Mouse (Mus musculus) T-helper 1 cell (primary cell): ENCODE results near the gene Fignl2.
"Not testable (repeated sequence)": the region's sequence is repeated elsewhere in the genome, so short reads cannot be mapped to it uniquely, and the experiment has no call there.

Experiments
- in situ Hi-C: fragments of 300-600 bp; cut with MboI, MseI; formaldehyde crosslinking; loops from one replicate; pipeline ENCODE4 v1.15.1; 2025; ENCODE audit warnings: high pct_unique_total_duplicates

The Fignl2 gene

GRCm38 (mm10) chr15:101077813-101078730, at the start of gene Fignl2:
Fignl2 (minus strand) TSS chr15:101078567.
- in situ Hi-C loops = no loop called here

GRCm38 (mm10) chr15:101126876-101127544, 48.6 kb upstream of the Fignl2 start:
- in situ Hi-C loops = no loop called here

- in situ Hi-C loops = no loop called here
Measured at GRCm38 (mm10) chr15:101125561-101125960, 47.2 kb upstream of the Fignl2 start.

GRCm38 (mm10) chr15:101123202-101123601, 44.8 kb upstream of the Fignl2 start:
- in situ Hi-C loops = loop anchor here (5.0 kb wide), 1 partner anchor 564 kb away; no protein-coding TSS in a partner anchor

GRCm38 (mm10) chr15:101122290-101122589, 43.9 kb upstream of the Fignl2 start:
- in situ Hi-C loops = loop anchor here (5.0 kb wide), 1 partner anchor 565 kb away; no protein-coding TSS in a partner anchor

GRCm38 (mm10) chr15:101121411-101122289, 43.3 kb upstream of the Fignl2 start:
- in situ Hi-C loops = loop anchor here (5.0 kb wide), 1 partner anchor 566 kb away; no protein-coding TSS in a partner anchor

GRCm38 (mm10) chr15:101118399-101119125, 40.2 kb upstream of the Fignl2 start:
- in situ Hi-C loops = no loop called here

- in situ Hi-C loops = no loop called here
Measured at GRCm38 (mm10) chr15:101115511-101116110, 37.2 kb upstream of the Fignl2 start, which contains the start of gene Ankrd33. Ankrd33 (plus strand) TSS chr15:101115755.

- in situ Hi-C loops = not testable (repeated sequence)
Measured at GRCm38 (mm10) chr15:101113778-101114177, 35.4 kb upstream of the Fignl2 start.

GRCm38 (mm10) chr15:101113176-101113575, 34.8 kb upstream of the Fignl2 start:
- in situ Hi-C loops = no loop called here

- in situ Hi-C loops = no loop called here
Measured at GRCm38 (mm10) chr15:101107906-101108671, 29.7 kb upstream of the Fignl2 start.

- in situ Hi-C loops = no loop called here
Measured at GRCm38 (mm10) chr15:101106011-101106410, 27.6 kb upstream of the Fignl2 start.

GRCm38 (mm10) chr15:101105496-101105994, 27.2 kb upstream of the Fignl2 start:
- in situ Hi-C loops = no loop called here

GRCm38 (mm10) chr15:101103605-101104304, 25.4 kb upstream of the Fignl2 start:
- in situ Hi-C loops = no loop called here

GRCm38 (mm10) chr15:101100996-101101395, 22.6 kb upstream of the Fignl2 start:
- in situ Hi-C loops = no loop called here

GRCm38 (mm10) chr15:101097985-101098651, 19.8 kb upstream of the Fignl2 start:
- in situ Hi-C loops = no loop called here

GRCm38 (mm10) chr15:101095392-101095791, 17.0 kb upstream of the Fignl2 start:
- in situ Hi-C loops = no loop called here

GRCm38 (mm10) chr15:101094979-101095378, 16.6 kb upstream of the Fignl2 start:
- in situ Hi-C loops = no loop called here
